Mouse (Mus musculus) embryonic fibroblast, embryonic 13.5 days (primary cell): ENCODE measurements at regions not wholly inside any gene's neighbourhood (a gene's known extent, or its start where the extent isn't known, plus 50 kb on each side); places are given as distances from the start of the nearest gene placed in this dataset.

Experiments
- CTCF ChIP-seq: IDR thresholded peaks from 2 replicates; pipeline ENCODE4 v1.5.1; 2011; ENCODE audit warnings: mild to moderate bottlenecking, control low read depth, low read length, moderate library complexity, borderline replicate concordance; ENCODE audit not compliant: insufficient read depth
- POLR2A ChIP-seq: IDR thresholded peaks from 2 replicates; pipeline ENCODE4 v1.6.1; 2011; ENCODE audit warnings: low read depth, mild to moderate bottlenecking, control low read depth, low read length, moderate library complexity

GRCm38 (mm10) chr9:63067054-63067406 lies 79.3 kb upstream of the Pias1 start:
- TF ChIP-seq CTCF (no peak), POLR2A (no peak)
